Mouse (Mus musculus) splenic B cell, adult 2 months (primary cell): Measurements from ENCODE around the gene Mcl1.
A peak's percentile ranks its signal among the peaks of the same experiment; 100 is the strongest.

Experiments
- DNase-seq: peaks from one replicate; pipeline ENCODE4 v3.0.0-alpha.2; 2011; ENCODE audit warnings: low read depth, low spot score
- H3K27me3 ChIP-seq: 2 replicates; pipeline ENCODE4 v1.6.1; 2012; ENCODE audit warnings: mild to moderate bottlenecking, low read length, moderate library complexity, mixed read lengths; ENCODE audit not compliant: control insufficient read depth, poor library complexity, insufficient read depth, severe bottlenecking
- H3K36me3 ChIP-seq: 2 replicates; pipeline ENCODE4 v1.6.1; 2012; ENCODE audit warnings: mild to moderate bottlenecking, low read length, moderate library complexity, mixed read lengths; ENCODE audit not compliant: control insufficient read depth, poor library complexity, insufficient read depth, severe bottlenecking

Mcl1 gene

GRCm38 (mm10) chr3:95694808-95695703 is 36.5 kb downstream of the Mcl1 start:
- Histone ChIP-seq H3K36me3 (no peaks in the 10 kb centered on the region), H3K27me3 (no peaks in the 10 kb centered on the region)
- DNase-seq = peak; percentile 37

- DNase-seq = no peak
- no peaks in the 10 kb centered on the region for H3K27me3 ChIP-seq
- no peaks in the 10 kb centered on the region for H3K36me3 ChIP-seq
These were observed 37.2 kb downstream of the Mcl1 start for GRCm38 (mm10) chr3:95695796-95696195.

- no peak for DNase-seq
- no peaks in the 10 kb centered on the region for H3K36me3 ChIP-seq
- no peaks in the 10 kb centered on the region for H3K27me3 ChIP-seq
These were observed 37.8 kb downstream of the Mcl1 start for GRCm38 (mm10) chr3:95696360-95696759.

DNA sequence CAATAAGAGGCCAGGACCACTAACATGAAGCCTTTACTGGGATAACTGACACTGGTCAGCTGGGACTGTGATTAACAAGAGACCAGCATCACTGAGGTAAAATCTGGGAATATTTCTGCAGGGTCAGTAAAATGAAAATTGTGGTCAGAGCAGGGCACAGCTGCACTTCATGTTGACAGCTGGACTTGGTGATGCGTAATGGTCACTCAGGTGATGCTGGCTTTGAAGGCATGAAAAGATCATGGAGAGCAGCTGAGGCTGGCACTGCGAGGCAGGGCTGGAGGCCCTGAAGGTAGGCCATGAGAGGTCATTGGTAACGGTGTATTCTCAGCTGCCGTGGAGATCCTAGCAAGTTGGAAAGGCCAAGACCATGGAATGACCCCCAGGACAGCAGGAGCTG is 39.7 kb downstream of the Mcl1 start:
- H3K36me3 ChIP-seq = no peaks in the 10 kb centered on the region
- no peak for DNase-seq
- no peaks in the 10 kb centered on the region for H3K27me3 ChIP-seq

- DNase-seq = no peak
- H3K36me3 ChIP-seq = no peaks in the 10 kb centered on the region
- H3K27me3 ChIP-seq = no peaks in the 10 kb centered on the region
These were observed 41.7 kb downstream of the Mcl1 start for GRCm38 (mm10) chr3:95700233-95700681.

GRCm38 (mm10) chr3:95701085-95701484 is 42.5 kb downstream of the Mcl1 start:
- Histone ChIP-seq H3K36me3 (no peaks in the 10 kb centered on the region), H3K27me3 (no peaks in the 10 kb centered on the region)
- DNase-seq = no peak

- Histone ChIP-seq H3K27me3 (no peaks in the 10 kb centered on the region), H3K36me3 (no peaks in the 10 kb centered on the region)
- DNase-seq = no peak
These were observed 43.4 kb downstream of the Mcl1 start for GRCm38 (mm10) chr3:95701877-95702540.

DNA sequence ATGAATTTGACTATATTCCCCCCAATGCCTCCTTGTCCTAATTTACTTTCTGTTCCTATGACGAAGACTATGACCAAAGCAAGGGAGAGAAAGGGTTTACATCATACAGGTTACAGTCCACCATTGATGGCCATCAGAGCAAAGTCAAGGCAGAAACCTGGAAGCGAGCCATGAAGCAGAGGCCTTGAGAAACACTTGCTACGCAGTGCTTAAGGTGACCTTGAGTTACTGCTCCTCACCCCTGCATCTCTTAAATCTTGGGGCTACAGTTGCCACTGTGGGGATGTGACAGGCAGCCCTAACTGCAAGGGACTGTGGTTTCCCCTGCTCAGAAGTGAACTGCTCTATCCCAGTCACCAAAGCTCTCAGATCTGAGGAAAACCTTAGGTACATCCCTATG is 44.7 kb downstream of the Mcl1 start:
- Histone ChIP-seq H3K36me3 (no peaks in the 10 kb centered on the region), H3K27me3 (no peaks in the 10 kb centered on the region)
- no peak for DNase-seq

- Histone ChIP-seq H3K36me3 (no peaks in the 10 kb centered on the region), H3K27me3 (no peaks in the 10 kb centered on the region)
- no peak for DNase-seq
These were observed 46.0 kb downstream of the Mcl1 start for GRCm38 (mm10) chr3:95704612-95705011.

- no peak for DNase-seq
These were observed 47.7 kb downstream of the Mcl1 start for GRCm38 (mm10) chr3:95706273-95706672.

GRCm38 (mm10) chr3:95707497-95707896 is 48.9 kb downstream of the Mcl1 start:
- Histone ChIP-seq H3K36me3 (no peaks in the 10 kb centered on the region), H3K27me3 (no peaks in the 10 kb centered on the region)
- peak; percentile 40 for DNase-seq

More at GRCm38 (mm10) chr3:95706273-95706672, 47.7 kb downstream of the Mcl1 start:
- no peaks in the 10 kb centered on the region for H3K36me3 ChIP-seq
- no peaks in the 10 kb centered on the region for H3K27me3 ChIP-seq

- Histone ChIP-seq H3K36me3 (no peaks in the 10 kb centered on the region), H3K27me3 (no peaks in the 10 kb centered on the region)
- no peak for DNase-seq
These were observed 50.5 kb downstream of the Mcl1 start for GRCm38 (mm10) chr3:95709044-95709443.

DNA sequence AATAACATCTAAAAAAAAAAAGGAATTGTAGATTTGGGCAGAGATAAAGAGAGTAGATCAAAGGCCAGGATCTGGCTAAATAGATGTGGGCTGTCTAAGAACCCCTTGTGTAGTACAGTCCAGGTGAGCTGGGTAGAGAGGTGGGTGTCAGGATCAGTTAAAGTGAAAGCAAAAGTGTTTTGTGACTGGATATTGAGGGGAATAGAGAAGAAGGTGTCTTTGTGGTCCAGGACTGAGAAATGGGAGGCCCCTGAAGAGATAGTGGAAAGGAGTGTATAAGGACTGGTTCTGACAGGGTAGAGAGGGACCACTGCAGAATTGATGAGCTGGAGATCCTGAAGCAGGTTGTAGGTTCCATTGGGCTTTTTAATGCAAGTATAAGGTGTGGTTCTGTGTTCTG is 51.4 kb downstream of the Mcl1 start:
- DNase-seq = no peak
- Histone ChIP-seq H3K36me3 (no peaks in the 10 kb centered on the region), H3K27me3 (no peaks in the 10 kb centered on the region)
